Mouse (Mus musculus): Measurements from ENCODE around the gene Rragd.
"Not testable (repeated sequence)": the region's sequence is repeated elsewhere in the genome, so short reads cannot be mapped to it uniquely, and the experiment has no call there.

The Rragd gene

GRCm38 (mm10) chr4:32982716-32983175 lies at the start of gene Rragd:
Gene Rragd, plus strand, starts transcription at chr4:32983037.
- peak; percentile 21 for DNase-seq

- DNase-seq = no peak
These were observed 46.0 kb upstream of the Rragd start for GRCm38 (mm10) chr4:32936762-32937341.

GRCm38 (mm10) chr4:32939521-32939920 lies 43.3 kb upstream of the Rragd start:
- DNase-seq = no peak

- no peak for DNase-seq
These were observed 42.9 kb upstream of the Rragd start for GRCm38 (mm10) chr4:32939964-32940363.

- DNase-seq = no peak
These were observed 41.9 kb upstream of the Rragd start for GRCm38 (mm10) chr4:32940984-32941383.

GRCm38 (mm10) chr4:32947631-32948030 lies 35.2 kb upstream of the Rragd start:
- peak; percentile 6 for DNase-seq

GRCm38 (mm10) chr4:32948696-32949095 lies 34.1 kb upstream of the Rragd start:
- DNase-seq = no peak

- DNase-seq = peak; percentile 70
These were observed 32.3 kb upstream of the Rragd start, which contains the start of gene Ankrd6 for GRCm38 (mm10) chr4:32950356-32951034. Gene Ankrd6, minus strand, starts transcription at chr4:32950841.

- DNase-seq = no peak
These were observed 31.5 kb upstream of the Rragd start for GRCm38 (mm10) chr4:32951035-32951940.

GRCm38 (mm10) chr4:32952681-32953080 lies 30.2 kb upstream of the Rragd start:
- DNase-seq = no peak

- DNase-seq = no peak
These were observed 26.4 kb upstream of the Rragd start for GRCm38 (mm10) chr4:32956423-32956822.

GRCm38 (mm10) chr4:32961394-32961793 lies 21.4 kb upstream of the Rragd start:
- DNase-seq = no peak

- not testable (repeated sequence) for DNase-seq
These were observed 18.2 kb upstream of the Rragd start for GRCm38 (mm10) chr4:32964619-32965018.

GRCm38 (mm10) chr4:32977331-32977730 lies 5.5 kb upstream of the Rragd start:
- no peak for DNase-seq

GRCm38 (mm10) chr4:32980061-32980460 lies 2.8 kb upstream of the Rragd start:
- DNase-seq = no peak

- DNase-seq = no peak
These were observed 1.2 kb upstream of the Rragd start for GRCm38 (mm10) chr4:32981617-32982016.

GRCm38 (mm10) chr4:32982041-32982715 lies 659 bp upstream of the Rragd start:
- DNase-seq = peak; percentile 4

GRCm38 (mm10) chr4:32983176-32984155 lies 629 bp downstream of the Rragd start:
- DNase-seq = peak; percentile 51

- no peak for DNase-seq
These were observed 1.4 kb downstream of the Rragd start for GRCm38 (mm10) chr4:32984242-32984641.

GRCm38 (mm10) chr4:32984801-32985675 lies 2.2 kb downstream of the Rragd start:
- no peak for DNase-seq
